Mouse (Mus musculus) stomach, postnatal 0 days (tissue): ENCODE measurements at regions not wholly inside any gene's neighbourhood (a gene's known extent, or its start where the extent isn't known, plus 50 kb on each side); places are given as distances from the start of the nearest gene placed in this dataset.

ENCODE experiments used
- ATAC-seq: fragments of 200-750 bp; cut with Nextera tagmentation; 2 replicates; pipeline ENCODE4 v1.8.0; 2017; ENCODE audit not compliant: low FRiP score, low TSS enrichment
- DNase-seq: peaks from one replicate; pipeline ENCODE4 v3.0.0-alpha.2; 2016; ENCODE audit warnings: low spot score
- H3K27ac ChIP-seq: fragments of 300-500 bp; sonication (generic); replicated peaks from 2 replicates; pipeline ENCODE4 v1.5.1; 2014; ENCODE audit warnings: mild to moderate bottlenecking, control low read depth
- H3K27me3 ChIP-seq: fragments of 300-500 bp; sonication (generic); 2 replicates; pipeline ENCODE4 v1.6.1; 2014; ENCODE audit warnings: low read length; ENCODE audit not compliant: control insufficient read depth, insufficient read depth
- H3K36me3 ChIP-seq: fragments of 300-500 bp; sonication (generic); 2 replicates; pipeline ENCODE4 v1.6.1; 2014; ENCODE audit warnings: low read length, mixed read lengths; ENCODE audit not compliant: control insufficient read depth, insufficient read depth
- H3K4me1 ChIP-seq: fragments of 300-500 bp; sonication (generic); replicated peaks from 2 replicates; pipeline ENCODE4 v1.6.1; 2014; ENCODE audit warnings: antibody characterized with exemption; ENCODE audit not compliant: control insufficient read depth, insufficient read depth
- H3K4me2 ChIP-seq: fragments of 300-500 bp; sonication (generic); replicated peaks from 2 replicates; pipeline ENCODE4 v1.6.1; 2014; ENCODE audit warnings: low read depth, mild to moderate bottlenecking, control low read depth, moderate library complexity
- H3K4me3 ChIP-seq: fragments of 300-500 bp; sonication (generic); 2 replicates; pipeline ENCODE4 v1.5.1; 2014; ENCODE audit warnings: low read depth, low read length, control low read depth
- H3K9ac ChIP-seq: fragments of 300-500 bp; sonication (generic); 2 replicates; pipeline ENCODE4 v1.6.1; 2014; ENCODE audit warnings: mild to moderate bottlenecking, low read length, control low read depth, mixed read lengths
- H3K9me3 ChIP-seq: fragments of 300-500 bp; sonication (generic); 2 replicates; pipeline ENCODE4 v1.6.1; 2016; ENCODE audit warnings: low read length; ENCODE audit not compliant: control insufficient read depth
- CTCF ChIP-seq: IDR thresholded peaks from 2 replicates; pipeline ENCODE4 v1.5.1; 2016; ENCODE audit warnings: antibody characterized with exemption, low read depth, mild to moderate bottlenecking, moderate library complexity
- EP300 ChIP-seq: optimal IDR thresholded peaks from 2 replicates; pipeline ENCODE3; 2016; ENCODE audit warnings: antibody characterized with exemption
- WGBS: fragments of 180-500 bp; shearing (Covaris S2); extraction: QIAGEN DNeasy Blood & Tissue Kit; methylation state at CpG from one replicate; pipeline ENCODE4 v1.1.7; 2014; 5-methylcytosine and 5-hydroxymethylcytosine counted together

- DNase-seq: no peak
- ATAC-seq: no peak
- Histone ChIP-seq H3K27me3 (no peaks in the 10 kb centered on the region), H3K4me3 (no peak overlapping the region), H3K9ac (no peak overlapping the region), H3K4me1 (no peaks in the 10 kb centered on the region), H3K27ac (no peak overlapping the region), H3K4me2 (no peak overlapping the region), H3K36me3 (no peaks in the 10 kb centered on the region), H3K9me3 (no peaks in the 10 kb centered on the region)
- WGBS: 61% methylated on average over 3 of the region's 3 CpGs
- no peak for TF ChIP-seq EP300
- no peak for TF ChIP-seq CTCF
Measured at GRCm38 (mm10) chr10:92006467-92006866, 715.8 kb downstream of the Nedd1 start.

GRCm38 (mm10) chr10:91991040-91991439 is 731.2 kb downstream of the Nedd1 start:
- Histone ChIP-seq H3K27me3 (no peaks in the 10 kb centered on the region), H3K36me3 (no peaks in the 10 kb centered on the region), H3K27ac (no peak overlapping the region), H3K4me2 (no peak overlapping the region), H3K4me3 (no peak overlapping the region), H3K9me3 (no peaks in the 10 kb centered on the region), H3K9ac (no peak overlapping the region), H3K4me1 (no peaks in the 10 kb centered on the region)
- 74% methylated on average over 4 of the region's 4 CpGs for WGBS
- DNase-seq (no peak), ATAC-seq (no peak)
- no peak for TF ChIP-seq EP300
- no peak for TF ChIP-seq CTCF

- H3K9me3 ChIP-seq: no peaks in the 10 kb centered on the region
- H3K4me1 ChIP-seq: no peaks in the 10 kb centered on the region
- no peak for ATAC-seq
- no peak overlapping the region for H3K4me3 ChIP-seq
- H3K27me3 ChIP-seq: no peaks in the 10 kb centered on the region
- H3K36me3 ChIP-seq: no peaks in the 10 kb centered on the region
- no peak overlapping the region for H3K4me2 ChIP-seq
- no peak overlapping the region for H3K27ac ChIP-seq
- peak; percentile 19 for DNase-seq
- no peak for TF ChIP-seq EP300
- no peak for TF ChIP-seq CTCF
- 55% methylated on average over 8 of the region's 8 CpGs for WGBS
- no peak overlapping the region for H3K9ac ChIP-seq
Measured at GRCm38 (mm10) chr10:91988364-91988763, 733.9 kb downstream of the Nedd1 start.

- TF ChIP-seq CTCF: no peak
- H3K9me3 ChIP-seq: no peaks in the 10 kb centered on the region
- H3K4me2 ChIP-seq: no peak overlapping the region
- H3K9ac ChIP-seq: no peak overlapping the region
- no peaks in the 10 kb centered on the region for H3K4me1 ChIP-seq
- DNase-seq: peak; percentile 16
- no peaks in the 10 kb centered on the region for H3K36me3 ChIP-seq
- no peak overlapping the region for H3K27ac ChIP-seq
- peak; percentile 35; the same call in 1 of the 2 replicates for ATAC-seq
- H3K27me3 ChIP-seq: no peaks in the 10 kb centered on the region
- H3K4me3 ChIP-seq: no peak overlapping the region
- 55% methylated on average over 2 of the region's 2 CpGs for WGBS
Measured at GRCm38 (mm10) chr10:91979841-91980240, 742.4 kb downstream of the Nedd1 start.

GRCm38 (mm10) chr10:91971951-91972350 is 750.3 kb downstream of the Nedd1 start:
- Histone ChIP-seq H3K9me3 (no peaks in the 10 kb centered on the region), H3K4me3 (no peak overlapping the region), H3K27me3 (no peaks in the 10 kb centered on the region), H3K4me2 (no peak overlapping the region), H3K27ac (no peak overlapping the region), H3K36me3 (no peaks in the 10 kb centered on the region), H3K9ac (no peak overlapping the region), H3K4me1 (no peaks in the 10 kb centered on the region)
- WGBS: 78% methylated on average over 2 of the region's 2 CpGs
- ATAC-seq (no peak), DNase-seq (no peak)
- TF ChIP-seq EP300: no peak

- Histone ChIP-seq H3K27me3 (no peaks in the 10 kb centered on the region), H3K4me3 (no peak overlapping the region), H3K4me2 (no peak overlapping the region), H3K36me3 (no peaks in the 10 kb centered on the region), H3K9ac (no peak overlapping the region), H3K9me3 (no peaks in the 10 kb centered on the region), H3K4me1 (no peaks in the 10 kb centered on the region), H3K27ac (no peak overlapping the region)
- WGBS: 80% methylated on average over 18 of the region's 18 CpGs
- ATAC-seq (no peak), DNase-seq (no peak)
- TF ChIP-seq CTCF (no peak), EP300 (no peak)
Measured at GRCm38 (mm10) chr10:91967570-91968310, 754.5 kb downstream of the Nedd1 start.
